Mouse (Mus musculus) CH12.LX (cell line): Measurements from ENCODE around the gene Psap. TPM values are rescaled to one million over a fixed set of nuclear protein-coding genes. Genes with fewer than 3 reads are reported as not detected.
A peak's percentile ranks its signal among the peaks of the same experiment; 100 is the strongest.

Experiments used
- DNase-seq: peaks from one replicate; pipeline ENCODE4 v3.0.0-alpha.2; 2013; ENCODE audit errors: extremely low read depth
- H3K27ac ChIP-seq: 2 replicates; pipeline ENCODE4 v1.5.1; 2012; ENCODE audit warnings: low read depth, mild to moderate bottlenecking, control low read depth, moderate library complexity; ENCODE audit not compliant: insufficient read depth
- H3K27me3 ChIP-seq: replicated peaks from 2 replicates; pipeline ENCODE3; 2012; ENCODE audit warnings: inconsistent platforms
- H3K36me3 ChIP-seq, 2 experiments: replicated peaks in 1 of 2; 2 replicates each; pipeline versions ENCODE3 to v1.6.1; 2012; ENCODE audit warnings: inconsistent platforms in 1 of 2, low read length in 1 of 2, mild to moderate bottlenecking in 1 of 2, mixed read lengths in 1 of 2, moderate library complexity in 1 of 2; ENCODE audit not compliant: control insufficient read depth in 1 of 2, insufficient read depth in 1 of 2
- H3K4me1 ChIP-seq, 2 experiments: 2 replicates each; pipeline ENCODE4 v1.6.1; 2012; ENCODE audit warnings: inconsistent platforms in 1 of 2, moderate library complexity in 1 of 2; ENCODE audit not compliant: insufficient read depth in 2 of 2, control insufficient read depth in 1 of 2
- H3K4me2 ChIP-seq: 2 replicates; pipeline ENCODE4 v1.6.1; 2012; ENCODE audit warnings: low read depth, mild to moderate bottlenecking, control low read depth; ENCODE audit not compliant: poor library complexity, insufficient read depth, severe bottlenecking
- H3K4me3 ChIP-seq, 3 experiments: fragments of 150-350 bp in 1 of 3; sonication (generic) in 1 of 3; replicated peaks in 1 of 3; 2 replicates each; pipeline versions ENCODE3 to v1.5.1; 2011 to 2012; ENCODE audit warnings: low read depth in 2 of 3, low read length in 2 of 3, mild to moderate bottlenecking in 2 of 3, moderate library complexity in 2 of 3, control low read depth in 1 of 3, improper control_type of control experiment in 1 of 3, inconsistent platforms in 1 of 3, mixed read lengths in 1 of 3; ENCODE audit not compliant: poor library complexity in 1 of 3
- H3K79me2 ChIP-seq: replicated peaks from 2 replicates; pipeline ENCODE4 v1.6.1; 2012; ENCODE audit warnings: mild to moderate bottlenecking, moderate library complexity; ENCODE audit not compliant: control insufficient read depth, poor library complexity, insufficient read depth, severe bottlenecking; ENCODE audit errors: extremely low read depth
- H3K9ac ChIP-seq: 2 replicates; pipeline ENCODE4 v1.6.1; 2012; ENCODE audit warnings: low read depth, mild to moderate bottlenecking, control low read depth, moderate library complexity; ENCODE audit not compliant: insufficient read depth
- H3K9me3 ChIP-seq: replicated peaks from 2 replicates; pipeline ENCODE3; 2012; ENCODE audit warnings: low read length, inconsistent platforms, mixed read lengths
- BHLHE40 ChIP-seq: IDR thresholded peaks from 2 replicates; pipeline ENCODE4 v1.6.1; 2011; ENCODE audit warnings: mild to moderate bottlenecking, low read depth, low read length, improper control_type of control experiment
- CHD2 ChIP-seq: IDR thresholded peaks from 2 replicates; pipeline ENCODE4 v1.6.1; 2011; ENCODE audit warnings: low read length, improper control_type of control experiment
- E2F4 ChIP-seq: IDR thresholded peaks from 2 replicates; pipeline ENCODE4 v1.6.1; 2011; ENCODE audit warnings: low read depth, low read length, improper control_type of control experiment; ENCODE audit not compliant: insufficient replicate concordance
- ELF1 ChIP-seq: IDR thresholded peaks from 2 replicates; pipeline ENCODE4 v1.6.1; 2014; ENCODE audit warnings: low read depth, mild to moderate bottlenecking, inconsistent platforms, low read length, improper control_type of control experiment
- EP300 ChIP-seq: IDR thresholded peaks from 2 replicates; pipeline ENCODE4 v1.6.1; 2011; ENCODE audit warnings: low read length, improper control_type of control experiment
- ETS1 ChIP-seq: conservative IDR thresholded peaks from 2 replicates; pipeline ENCODE4 v1.6.1; 2012; ENCODE audit warnings: low read depth, mild to moderate bottlenecking, inconsistent platforms, low read length, improper control_type of control experiment, moderate library complexity
- GABPA ChIP-seq: IDR thresholded peaks from 2 replicates; pipeline ENCODE4 v1.6.1; 2012; ENCODE audit warnings: low read depth, low read length, improper control_type of control experiment, inconsistent platforms; ENCODE audit not compliant: insufficient replicate concordance
- HCFC1 ChIP-seq: IDR thresholded peaks from 2 replicates; pipeline ENCODE4 v1.6.1; 2012; ENCODE audit warnings: low read depth, mild to moderate bottlenecking, inconsistent platforms, low read length, improper control_type of control experiment
- IRF4 ChIP-seq: IDR thresholded peaks from 2 replicates; pipeline ENCODE4 v1.6.1; 2014; ENCODE audit warnings: low read depth, mild to moderate bottlenecking, inconsistent platforms, low read length, improper control_type of control experiment
- JUN ChIP-seq: IDR thresholded peaks from 2 replicates; pipeline ENCODE4 v1.6.1; 2011; ENCODE audit warnings: low read depth, mild to moderate bottlenecking, low read length, improper control_type of control experiment, moderate library complexity; ENCODE audit not compliant: insufficient read depth
- JUND ChIP-seq: conservative IDR thresholded peaks from 2 replicates; pipeline ENCODE4 v1.6.1; 2011; ENCODE audit warnings: low read depth, low read length, improper control_type of control experiment
- MAFK ChIP-seq: IDR thresholded peaks from 2 replicates; pipeline ENCODE4 v1.6.1; 2011; ENCODE audit warnings: low read length, improper control_type of control experiment; ENCODE audit not compliant: insufficient replicate concordance
- MAX ChIP-seq: IDR thresholded peaks from 2 replicates; pipeline ENCODE4 v1.6.1; 2011; ENCODE audit warnings: low read length, improper control_type of control experiment
- MEF2A ChIP-seq: IDR thresholded peaks from 2 replicates; pipeline ENCODE4 v1.6.1; 2014; ENCODE audit warnings: low read depth, mild to moderate bottlenecking, inconsistent platforms, low read length, improper control_type of control experiment, borderline replicate concordance
- MXI1 ChIP-seq: IDR thresholded peaks from 2 replicates; pipeline ENCODE4 v1.6.1; 2011; ENCODE audit warnings: mild to moderate bottlenecking, low read depth, low read length, improper control_type of control experiment
- MYC ChIP-seq: IDR thresholded peaks from 2 replicates; pipeline ENCODE4 v1.6.1; 2011; ENCODE audit warnings: low read depth, mild to moderate bottlenecking, improper control_type of control experiment, low read length
- NRF1 ChIP-seq: IDR thresholded peaks from 2 replicates; pipeline ENCODE4 v1.6.1; 2014; ENCODE audit warnings: low read depth, mild to moderate bottlenecking, inconsistent platforms, low read length, improper control_type of control experiment, moderate library complexity
- PAX5 ChIP-seq: IDR thresholded peaks from 2 replicates; pipeline ENCODE4 v1.6.1; 2012; ENCODE audit warnings: low read length, inconsistent platforms, mixed read lengths
- POLR2A ChIP-seq: IDR thresholded peaks from 2 replicates; pipeline ENCODE4 v1.6.1; 2011; ENCODE audit warnings: low read depth, mild to moderate bottlenecking, improper control_type of control experiment, low read length
- POLR2AphosphoS2 ChIP-seq: IDR thresholded peaks from 2 replicates; pipeline ENCODE4 v1.6.1; 2011; ENCODE audit warnings: low read depth, low read length, improper control_type of control experiment
- RCOR1 ChIP-seq: conservative IDR thresholded peaks from 2 replicates; pipeline ENCODE4 v1.6.1; 2012; ENCODE audit warnings: low read depth, mild to moderate bottlenecking, inconsistent platforms, low read length, improper control_type of control experiment
- SIN3A ChIP-seq: IDR thresholded peaks from 2 replicates; pipeline ENCODE4 v1.6.1; 2012; ENCODE audit warnings: low read length, improper control_type of control experiment, inconsistent platforms
- SMC3 ChIP-seq: IDR thresholded peaks from 2 replicates; pipeline ENCODE4 v1.6.1; 2011; ENCODE audit warnings: low read depth, low read length, improper control_type of control experiment
- TCF12 ChIP-seq: IDR thresholded peaks from 2 replicates; pipeline ENCODE4 v1.6.1; 2014; ENCODE audit warnings: low read depth, mild to moderate bottlenecking, inconsistent platforms, low read length, improper control_type of control experiment
- UBTF ChIP-seq: IDR thresholded peaks from 2 replicates; pipeline ENCODE4 v1.6.1; 2012; ENCODE audit warnings: low read depth, mild to moderate bottlenecking, inconsistent platforms, low read length, improper control_type of control experiment, moderate library complexity
- USF1 ChIP-seq: IDR thresholded peaks from 2 replicates; pipeline ENCODE4 v1.6.1; 2014; ENCODE audit warnings: low read depth, mild to moderate bottlenecking, inconsistent platforms, low read length, improper control_type of control experiment
- ZC3H11A ChIP-seq: IDR thresholded peaks from 2 replicates; pipeline ENCODE4 v1.6.1; 2012; ENCODE audit warnings: low read depth, mild to moderate bottlenecking, inconsistent platforms, low read length, improper control_type of control experiment
- ZKSCAN1 ChIP-seq: IDR thresholded peaks from 2 replicates; pipeline ENCODE4 v1.6.1; 2012; ENCODE audit warnings: low read depth, inconsistent platforms, low read length, improper control_type of control experiment, borderline replicate concordance
- ZMIZ1 ChIP-seq: IDR thresholded peaks from 2 replicates; pipeline ENCODE4 v1.6.1; 2012; ENCODE audit warnings: low read depth, mild to moderate bottlenecking, inconsistent platforms, low read length, improper control_type of control experiment
- dilution Hi-C: fragments of 300-500 bp; cut with MboI; formaldehyde crosslinking; loops from 2 replicates; pipeline ENCODE4 v1.14.3; 2020; ENCODE audit warnings: low sequenced_read_pairs; ENCODE audit not compliant: extremely low pct_unique_long_range_greater_than_20kb, extremely low pct_ligation_motif_present
- in situ Hi-C: fragments of 300-500 bp; cut with MboI; formaldehyde crosslinking; loops from 3 replicates; pipeline ENCODE4 v1.14.3; 2019; ENCODE audit warnings: low sequenced_read_pairs, low pct_ligation_motif_present, low pct_unique_long_range_greater_than_20kb, mixed read lengths
- polyA plus RNA-seq: library from polyadenylated mRNA; unstranded; fragments of >175 nt; gene quantifications from 2 replicates; pipeline ENCODE4 v1.2.1, GENCODE M21; 2012; ENCODE audit warnings: low read depth; ENCODE audit not compliant: insufficient read length
- total RNA-seq, 2 experiments: library from RNA; depleted of rRNA; stranded (reverse); fragments of 300-350 nt in 1 of 2; fragments of >200 nt in 1 of 2; gene quantifications; 2 replicates each; pipeline ENCODE4 v1.2.3; 2012 to 2014

Psap gene
- total and polyA plus RNA-seq, 3 experiments = 223 to 470 (median 300) TPM

DNA sequence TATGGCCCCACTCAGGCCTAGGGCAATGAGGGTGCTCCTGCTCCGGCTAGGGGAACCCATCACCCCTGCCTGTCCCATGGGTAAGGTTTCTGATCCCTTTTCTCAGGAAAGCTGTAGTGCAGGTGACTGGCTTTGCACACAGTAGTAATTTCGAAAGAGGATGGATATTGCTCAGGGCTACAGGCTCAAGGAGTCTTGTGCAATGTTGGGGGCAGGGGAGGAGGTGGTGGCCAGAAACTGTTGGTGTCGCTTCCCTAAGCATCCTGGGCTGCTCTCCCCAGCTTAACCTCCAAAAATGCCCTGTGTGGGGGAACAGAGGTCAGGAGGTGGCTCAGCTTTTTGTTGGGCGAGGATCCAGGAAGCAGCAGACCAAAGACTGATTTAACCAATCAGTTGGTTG, 24.8 kb upstream of the Psap start:
- dilution Hi-C loops (no loop called here), in situ Hi-C loops (loop anchor here (5.0 kb wide), 1 partner anchor 35 kb away; no protein-coding TSS in a partner anchor)
- H3K9me3 ChIP-seq = no peaks in the 10 kb centered on the region
- H3K27ac ChIP-seq = peak overlapping the region; percentile 33
- peak; percentile 71 for DNase-seq
- H3K4me3 ChIP-seq = peak overlapping the region in 1 of 3 experiments; percentile 15
- no peaks in the 10 kb centered on the region for H3K27me3 ChIP-seq
- TF ChIP-seq CHD2 (peak; percentile 88), POLR2AphosphoS2 (no peak), ELF1 (peak; percentile 43), SMC3 (peak; percentile 8; the same call in 1 of the 2 replicates), GABPA (no peak), SIN3A (peak; percentile 34; the same call in 1 of the 2 replicates), HCFC1 (no peak), ZMIZ1 (0 out of 2 replicates have a peak, but pooled peaks have one; percentile 36), MXI1 (no peak), USF1 (no peak), MYC (no peak), UBTF (no peak), JUN (peak; percentile 60), MAFK (0 out of 2 replicates have a peak, but pooled peaks have one; percentile 40), ZC3H11A (no peak), MEF2A (peak; percentile 57; the same call in 1 of the 2 replicates), RCOR1 (0 out of 2 replicates have a peak, but pooled peaks have one; percentile 45), JUND (peak; percentile 83), BHLHE40 (peak; percentile 96), ZKSCAN1 (no peak), MAX (peak; percentile 49), ETS1 (peak; percentile 83), E2F4 (no peak), POLR2A (no peak), EP300 (peak; percentile 94), NRF1 (no peak; the same call in 1 of the 2 replicates), IRF4 (peak; percentile 92), PAX5 (no peak), TCF12 (peak; percentile 72)
- no peaks in the 10 kb centered on the region for H3K79me2 ChIP-seq
- peaks cover 10 to 25% of the 10 kb centered on the region in 2 experiments for H3K4me1 ChIP-seq
- H3K36me3 ChIP-seq = no peaks in the 10 kb centered on the region
- no peak overlapping the region for H3K9ac ChIP-seq
- H3K4me2 ChIP-seq = peak overlapping the region; percentile 3; the same call in 1 of the 2 replicates
